Mouse (Mus musculus): Measurements from ENCODE around the gene B4galnt2.
A peak's percentile ranks its signal among the peaks of the same experiment; 100 is the strongest.

Gene B4galnt2

DNA sequence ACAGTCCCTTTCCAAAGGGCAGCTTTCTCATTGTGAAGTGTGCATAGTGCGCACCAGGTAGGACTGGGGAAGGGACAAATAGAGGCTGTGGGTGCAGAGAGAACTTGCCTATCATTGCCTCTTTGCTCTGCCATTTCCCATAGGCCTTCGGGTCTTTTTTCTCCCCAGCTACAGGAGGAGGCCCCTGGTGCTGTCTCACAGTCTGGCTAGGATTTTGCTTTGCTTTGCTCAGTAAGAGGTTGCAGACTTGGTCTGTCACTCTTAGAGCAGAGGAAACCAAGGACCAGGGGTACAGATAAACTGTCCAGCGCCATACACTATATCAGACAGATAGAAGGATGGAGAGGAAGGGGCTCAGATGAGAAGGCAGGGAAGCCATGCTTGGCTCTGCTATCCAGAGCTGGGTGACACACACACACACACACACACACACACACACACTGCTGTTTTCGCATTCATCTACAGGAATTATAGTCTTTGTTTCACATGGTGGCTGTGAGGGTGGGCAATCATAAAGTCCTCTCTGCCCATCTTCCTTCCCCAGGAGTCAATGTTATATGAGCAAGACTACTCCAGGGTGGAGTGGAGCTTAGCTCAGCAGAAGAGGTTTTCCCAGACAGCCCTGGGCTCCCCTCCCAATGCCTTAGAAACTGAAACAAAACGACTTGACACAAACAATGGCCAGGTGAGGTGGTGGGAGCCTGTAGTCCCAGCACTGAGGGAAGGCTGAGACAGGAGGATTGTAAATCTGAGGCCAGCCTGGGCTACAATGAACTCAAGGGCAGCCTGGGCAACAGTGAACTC, 73.8 kb downstream of the B4galnt2 start:
- DNase-seq (ENCODE audit: low spot score in 2 of 2) = no peak

- DNase-seq (ENCODE audit: low spot score in 2 of 2) = no peak
These were observed 75.5 kb downstream of the B4galnt2 start for GRCm38 (mm10) chr11:95838999-95839868.

GRCm38 (mm10) chr11:95838598-95838997, 76.1 kb downstream of the B4galnt2 start:
- DNase-seq (ENCODE audit: low spot score in 2 of 2) = no peak

- DNase-seq (ENCODE audit: low spot score in 2 of 2) = no peak
These were observed 77.6 kb downstream of the B4galnt2 start, which contains the start of gene Gngt2 for GRCm38 (mm10) chr11:95837059-95837458. TSS of gene Gngt2 (plus strand) at chr11:95837216.

- DNase-seq (ENCODE audit: low spot score in 2 of 2) = no peak
These were observed 78.3 kb downstream of the B4galnt2 start for GRCm38 (mm10) chr11:95836433-95836832.

GRCm38 (mm10) chr11:95835832-95836231, 78.9 kb downstream of the B4galnt2 start:
- no peak for DNase-seq (ENCODE audit: low spot score in 2 of 2)

DNA sequence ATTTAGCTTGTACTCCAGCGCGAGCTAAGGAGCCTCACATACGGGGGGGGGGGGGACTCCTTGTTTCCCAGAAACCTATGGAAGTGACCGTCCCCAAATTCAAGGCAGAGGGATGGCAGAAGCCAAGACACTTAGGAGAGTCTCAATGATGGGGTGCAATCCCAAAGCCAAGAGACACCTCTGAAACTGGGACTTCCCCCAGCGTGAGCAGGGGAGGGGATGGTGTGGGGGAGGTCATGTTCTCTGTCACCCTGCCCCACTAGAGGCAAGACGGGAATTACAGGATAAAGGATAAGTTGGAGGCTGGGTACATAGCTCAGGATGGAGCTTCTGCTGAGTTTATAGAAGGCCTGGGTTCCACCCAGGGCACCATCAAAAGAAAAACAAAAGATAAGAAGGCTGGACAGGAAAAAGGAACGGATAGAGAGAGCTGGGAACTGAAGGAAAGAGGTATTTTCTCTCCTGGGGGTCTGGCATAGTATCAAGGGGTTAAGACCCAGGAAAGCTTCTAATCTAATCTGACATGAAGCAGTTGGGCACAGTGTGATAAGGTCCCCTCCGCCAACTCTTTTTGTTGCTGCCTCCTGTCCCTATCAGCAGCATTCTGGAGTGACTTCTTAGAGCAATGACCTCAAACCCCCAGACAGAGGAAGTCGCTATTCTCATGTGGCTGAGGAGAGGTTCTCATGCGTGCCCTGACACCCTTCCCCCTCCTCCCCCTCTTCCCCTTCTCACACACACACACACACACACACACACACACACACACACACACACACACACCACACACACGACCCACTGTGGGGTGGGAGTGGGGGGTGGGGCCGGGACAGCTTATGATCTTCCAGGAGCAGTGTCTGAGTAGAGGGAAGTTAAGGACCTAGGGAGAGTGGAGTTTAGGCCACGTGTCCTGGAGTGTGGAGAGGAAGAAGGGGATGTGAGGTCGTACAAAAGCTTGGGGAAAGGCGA, 79.7 kb downstream of the B4galnt2 start:
- DNase-seq (ENCODE audit: low spot score in 2 of 2) = no peak

- peak in 1 of 2 experiments; percentile 62 for DNase-seq (ENCODE audit: low spot score in 2 of 2)
These were observed 80.5 kb downstream of the B4galnt2 start for GRCm38 (mm10) chr11:95834143-95834667.

GRCm38 (mm10) chr11:95833631-95834142, 81.0 kb downstream of the B4galnt2 start:
- DNase-seq (ENCODE audit: low spot score in 2 of 2) = no peak

DNA sequence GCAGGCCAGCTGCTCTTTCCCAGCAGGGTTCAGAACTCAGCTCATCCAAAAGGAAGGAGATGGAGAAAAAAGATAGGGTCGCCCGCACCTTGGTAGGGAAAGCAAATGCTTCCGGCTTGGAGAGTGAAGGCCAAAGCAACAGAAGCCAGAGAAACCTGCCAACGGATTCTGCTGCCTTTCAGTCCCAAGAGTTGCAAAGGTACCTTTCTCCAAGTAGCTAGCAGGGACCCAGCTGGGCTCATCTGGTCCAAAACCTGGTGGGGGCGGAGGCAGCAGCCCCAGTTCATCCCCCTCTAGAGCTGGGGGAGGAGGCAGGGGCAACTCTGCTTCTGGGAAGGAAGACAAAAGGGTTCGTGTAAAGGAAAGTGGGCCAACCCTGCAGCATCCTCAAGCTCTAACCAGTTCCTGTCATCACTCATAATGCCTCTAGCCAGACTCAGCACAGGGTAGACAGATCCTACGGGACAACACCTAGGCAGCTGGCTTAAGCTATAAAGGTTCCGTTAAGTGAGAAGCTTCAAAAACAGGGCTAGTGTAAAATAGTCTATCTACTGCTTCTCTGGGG, 81.6 kb downstream of the B4galnt2 start:
- DNase-seq (ENCODE audit: low spot score in 2 of 2) = no peak

DNA sequence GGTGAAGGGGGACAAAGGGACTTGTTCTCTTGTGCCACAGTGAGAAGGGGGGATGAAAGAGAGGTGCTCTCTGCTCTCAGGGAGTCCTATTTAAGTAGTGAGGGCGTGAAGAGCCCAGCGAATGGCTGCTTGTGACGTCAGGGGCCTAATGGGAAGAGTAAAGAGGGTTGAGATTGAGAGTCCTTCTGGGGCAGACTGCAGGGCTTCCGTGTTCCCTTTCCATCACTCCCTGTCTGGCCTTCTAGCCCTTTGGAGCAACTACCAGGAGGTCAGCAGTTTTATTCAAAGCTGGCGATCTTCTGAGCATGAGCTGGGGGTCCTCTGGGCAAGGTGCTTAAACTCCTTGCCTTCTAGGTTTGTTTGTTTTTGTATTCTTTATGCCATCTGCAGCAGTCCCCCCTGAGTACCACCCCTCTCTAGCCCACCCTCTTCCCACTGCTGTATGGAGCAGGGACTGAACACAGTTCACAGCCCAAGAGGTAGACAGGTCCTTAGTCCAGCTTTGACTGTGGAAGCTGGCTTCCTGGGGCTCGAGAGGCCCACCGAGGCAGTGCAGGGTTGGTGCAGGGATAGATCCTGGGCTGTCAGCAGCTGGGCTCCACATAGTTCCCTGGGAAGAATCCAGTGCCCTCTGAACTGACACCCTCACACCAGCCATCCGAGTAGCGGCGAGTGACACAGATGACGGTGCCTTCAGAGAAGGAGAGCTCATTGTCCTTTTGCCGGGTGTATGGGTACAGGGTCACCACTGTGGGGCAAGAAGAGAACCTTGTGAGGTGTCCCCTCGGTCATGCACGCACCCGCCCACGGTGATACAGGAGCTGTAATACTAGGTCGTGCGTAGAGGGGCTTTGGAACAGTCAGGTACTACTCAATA, 82.3 kb downstream of the B4galnt2 start:
- no peak for DNase-seq (ENCODE audit: low spot score in 2 of 2)

DNA sequence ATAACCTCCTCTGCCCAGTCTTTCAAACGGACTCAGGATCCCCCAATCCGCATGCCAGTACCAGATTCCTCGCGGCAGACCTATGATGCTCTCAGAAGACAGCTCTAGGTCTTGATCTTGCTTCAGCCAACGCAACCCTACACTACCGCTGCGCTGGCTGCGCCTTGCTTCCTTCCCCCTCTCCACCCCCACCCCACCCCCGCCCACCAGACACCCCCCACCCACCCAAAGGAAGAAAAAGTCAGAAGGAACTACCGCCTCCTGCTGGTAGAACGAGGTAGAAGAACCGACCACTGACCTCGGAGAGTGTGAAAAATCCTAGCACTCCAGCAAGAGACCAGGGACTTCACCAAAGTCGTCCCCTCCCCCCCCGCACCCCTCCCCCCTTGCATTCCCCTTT, 83.0 kb downstream of the B4galnt2 start:
- no peak for DNase-seq (ENCODE audit: low spot score in 2 of 2)

DNA sequence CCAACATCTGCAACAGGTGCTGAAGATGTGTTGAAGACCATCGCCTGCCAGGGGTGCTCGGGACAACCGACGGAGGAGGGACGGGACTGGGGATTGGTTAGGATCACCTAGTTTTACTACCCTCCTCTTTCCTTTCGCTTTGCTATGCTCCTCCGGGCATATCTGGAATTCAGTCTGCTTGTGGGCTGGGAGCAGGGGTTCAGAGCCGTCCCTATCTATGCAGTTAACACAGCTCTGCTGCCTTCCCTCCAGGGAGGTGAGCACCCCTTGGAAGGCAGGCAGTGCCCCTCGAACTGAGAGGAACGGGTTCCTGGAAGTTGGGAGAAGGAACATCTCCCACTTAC, 83.4 kb downstream of the B4galnt2 start:
- no peak for DNase-seq (ENCODE audit: low spot score in 2 of 2)

DNA sequence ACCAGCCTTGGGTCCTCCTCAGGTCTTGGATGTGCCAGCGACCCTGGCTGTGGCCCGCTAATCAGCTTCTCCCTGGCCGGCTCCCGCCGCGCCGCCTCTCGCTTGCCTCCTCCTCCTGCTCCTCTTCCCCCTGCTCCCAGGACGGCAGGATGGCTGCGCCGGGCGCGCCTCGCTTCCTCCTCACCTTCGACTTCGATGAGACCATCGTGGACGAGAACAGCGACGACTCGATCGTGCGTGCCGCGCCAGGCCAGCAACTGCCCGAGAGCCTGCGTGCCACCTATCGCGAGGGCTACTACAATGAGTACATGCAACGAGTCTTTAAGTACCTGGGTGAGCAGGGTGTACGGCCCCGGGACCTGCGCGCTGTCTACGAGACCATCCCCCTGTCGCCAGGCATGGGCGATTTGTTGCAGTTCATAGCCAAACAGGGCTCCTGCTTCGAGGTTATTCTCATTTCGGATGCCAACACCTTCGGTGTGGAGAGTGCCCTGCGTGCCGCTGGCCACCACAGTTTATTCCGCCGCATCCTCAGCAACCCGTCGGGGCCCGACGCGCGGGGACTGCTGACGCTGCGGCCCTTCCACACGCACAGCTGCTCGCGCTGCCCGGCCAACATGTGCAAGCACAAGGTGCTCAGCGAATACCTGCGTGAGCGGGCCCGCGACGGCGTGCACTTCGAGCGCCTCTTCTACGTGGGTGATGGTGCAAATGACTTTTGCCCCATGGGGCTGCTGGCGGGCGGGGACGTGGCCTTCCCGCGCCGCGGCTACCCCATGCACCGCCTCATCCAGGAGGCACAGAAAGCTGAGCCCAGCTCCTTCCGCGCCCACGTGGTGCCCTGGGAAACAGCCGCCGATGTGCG, 84.0 kb downstream of the B4galnt2 start:
- DNase-seq (ENCODE audit: low spot score in 2 of 2) = no peak

DNA sequence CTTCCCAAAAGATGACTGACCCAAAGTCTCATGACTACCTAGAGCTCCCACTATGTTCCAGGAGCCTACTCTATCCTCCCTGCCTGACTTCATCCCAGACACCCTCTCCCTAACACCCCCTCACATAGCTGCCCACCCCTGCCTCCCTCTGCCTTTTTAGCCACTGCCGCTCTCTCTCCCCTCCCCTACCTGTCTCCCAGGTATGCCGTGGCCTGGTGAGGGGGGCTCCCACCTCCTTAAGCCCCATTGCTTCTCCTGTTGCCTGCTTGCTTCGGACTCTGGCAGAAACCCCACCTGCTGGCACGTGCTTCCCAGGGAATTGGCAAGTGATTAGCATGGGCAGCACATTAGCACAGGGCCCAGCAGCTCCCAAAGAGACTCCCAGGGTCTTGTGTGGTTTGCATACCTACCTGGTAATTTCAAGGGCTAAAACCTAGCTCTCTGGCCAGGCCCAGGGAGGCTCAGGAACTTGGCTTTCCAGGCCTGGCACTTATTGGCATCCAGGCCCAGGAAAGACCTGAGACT, 85.1 kb downstream of the B4galnt2 start:
- no peak for DNase-seq (ENCODE audit: low spot score in 2 of 2)

DNA sequence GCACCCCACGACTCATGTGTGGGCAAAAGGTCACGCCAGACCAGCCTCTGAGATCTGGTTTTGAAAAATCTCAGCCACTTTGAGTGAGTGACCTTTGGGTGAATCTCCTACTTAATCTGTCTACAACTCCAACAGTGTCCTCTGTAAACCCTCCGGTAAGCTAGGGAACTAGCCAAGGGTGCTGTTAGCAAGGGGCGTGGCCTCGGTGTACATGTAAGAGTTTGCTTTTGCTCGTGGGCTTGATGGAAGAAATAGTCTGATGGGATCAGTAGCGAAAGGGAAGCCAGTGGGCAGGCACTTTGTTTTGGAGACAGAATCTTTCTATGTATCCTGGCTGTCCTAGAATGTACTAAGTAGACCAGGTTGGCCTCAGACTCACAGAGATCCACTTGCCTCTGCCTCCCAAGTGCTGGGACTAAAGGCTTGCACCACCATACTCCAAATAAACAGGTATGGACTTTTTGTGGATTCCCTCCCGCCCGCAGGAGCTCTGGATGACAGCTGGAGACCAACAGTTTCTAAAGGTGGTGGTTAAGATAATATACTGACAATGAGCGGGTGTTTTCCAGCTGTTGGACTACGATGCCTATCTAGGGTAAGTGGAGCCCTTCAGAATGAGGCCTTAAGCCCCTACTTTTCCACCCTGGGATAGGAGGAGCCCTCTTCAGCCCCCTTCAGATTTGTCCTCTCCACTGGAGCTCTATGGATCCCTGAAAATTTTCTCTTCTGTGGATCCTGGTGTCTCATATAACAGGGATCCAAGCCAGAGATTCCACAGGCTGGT, 86.3 kb downstream of the B4galnt2 start:
- DNase-seq (ENCODE audit: low spot score in 2 of 2) = no peak

GRCm38 (mm10) chr11:95827464-95828085, 87.1 kb downstream of the B4galnt2 start:
- peak in 1 of 2 experiments; percentile 73 for DNase-seq (ENCODE audit: low spot score in 2 of 2)

DNA sequence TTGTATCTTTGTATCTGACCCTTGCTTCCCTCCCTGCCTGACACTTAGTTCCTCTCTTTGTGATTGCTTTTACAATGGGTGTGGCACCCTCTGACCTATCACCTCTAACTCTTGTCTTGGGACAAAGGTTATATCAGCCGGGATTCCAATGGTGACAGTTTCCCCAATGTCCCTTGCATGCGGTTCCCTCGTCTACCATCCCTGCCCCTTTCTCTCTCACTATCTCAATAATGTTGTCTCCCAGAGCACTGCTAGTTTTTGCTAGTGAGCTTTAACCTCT, 87.6 kb downstream of the B4galnt2 start:
- no peak for DNase-seq (ENCODE audit: low spot score in 2 of 2)
